Mouse (Mus musculus) limb, embryonic 14.5 days (tissue): Measurements from ENCODE around the gene Otud1. TPM values are rescaled to one million over a fixed set of nuclear protein-coding genes. Genes with fewer than 3 reads are reported as not detected.

ENCODE experiments used
- ATAC-seq: fragments of 200-750 bp; cut with Nextera tagmentation; 2 replicates; pipeline ENCODE4 v1.8.0; 2017; ENCODE audit warnings: low read depth, moderate number of reproducible peaks, moderate TSS enrichment; ENCODE audit not compliant: low FRiP score
- DNase-seq: peaks from one replicate; pipeline ENCODE4 v3.0.0-alpha.2; 2015; ENCODE audit warnings: low spot score
- H3K27ac ChIP-seq: fragments of 300-500 bp; sonication (generic); replicated peaks from 2 replicates; pipeline ENCODE4 v1.5.1; 2014; ENCODE audit warnings: low read depth, mild to moderate bottlenecking, low read length, moderate library complexity, mixed read lengths
- H3K27me3 ChIP-seq: fragments of 300-500 bp; sonication (generic); 2 replicates; pipeline ENCODE4 v1.6.1; 2014; ENCODE audit warnings: low read length, mixed read lengths; ENCODE audit not compliant: control insufficient read depth, insufficient read depth
- H3K36me3 ChIP-seq: fragments of 300-500 bp; sonication (generic); 2 replicates; pipeline ENCODE4 v1.6.1; 2014; ENCODE audit warnings: mild to moderate bottlenecking, low read length, moderate library complexity, mixed read lengths; ENCODE audit not compliant: control insufficient read depth, insufficient read depth
- H3K4me1 ChIP-seq: fragments of 300-500 bp; sonication (generic); 2 replicates; pipeline ENCODE4 v1.6.1; 2014; ENCODE audit warnings: antibody characterized with exemption, low read length, mixed read lengths; ENCODE audit not compliant: control insufficient read depth, insufficient read depth
- H3K4me2 ChIP-seq: fragments of 300-500 bp; sonication (generic); replicated peaks from 2 replicates; pipeline ENCODE4 v1.6.1; 2014; ENCODE audit warnings: low read depth, mild to moderate bottlenecking, low read length, moderate library complexity; ENCODE audit not compliant: severe bottlenecking
- H3K4me3 ChIP-seq: fragments of 300-500 bp; sonication (generic); replicated peaks from 2 replicates; pipeline ENCODE4 v1.5.1; 2014; ENCODE audit warnings: low read length
- H3K9ac ChIP-seq: fragments of 300-500 bp; sonication (generic); 2 replicates; pipeline ENCODE4 v1.6.1; 2014; ENCODE audit warnings: mild to moderate bottlenecking, low read depth, low read length, moderate library complexity; ENCODE audit not compliant: severe bottlenecking
- H3K9me3 ChIP-seq: fragments of 300-500 bp; sonication (generic); 2 replicates; pipeline ENCODE4 v1.6.1; 2016; ENCODE audit warnings: low read length; ENCODE audit not compliant: control insufficient read depth
- POLR2A ChIP-seq: fragments of 200-500 bp; IDR thresholded peaks from 2 replicates; pipeline ENCODE4 v1.8.0; 2012; ENCODE audit warnings: inconsistent platforms, mild to moderate bottlenecking, moderate library complexity, borderline replicate concordance; ENCODE audit not compliant: insufficient read depth, insufficient read length; ENCODE audit errors: extremely low read depth
- WGBS: fragments of 180-500 bp; shearing (Covaris S2); extraction: QIAGEN DNeasy Blood & Tissue Kit; methylation state at CpG from one replicate; pipeline ENCODE4 v1.1.7; 2014; 5-methylcytosine and 5-hydroxymethylcytosine counted together
- polyA plus RNA-seq, 2 experiments: library from polyadenylated mRNA; depleted of rRNA in 1 of 2; stranded (reverse) in 1 of 2; unstranded in 1 of 2; fragments of >200 nt; fragmentation: Nextera tagmentation in 1 of 2; extraction: Ambion mirVana in 1 of 2; gene quantifications; 2 replicates each; pipeline versions ENCODE4 v1.2.1 to v1.2.3; 2012 to 2014

Gene Otud1
- polyA plus RNA-seq, 2 experiments = 2.1 to 2.5 TPM

DNA sequence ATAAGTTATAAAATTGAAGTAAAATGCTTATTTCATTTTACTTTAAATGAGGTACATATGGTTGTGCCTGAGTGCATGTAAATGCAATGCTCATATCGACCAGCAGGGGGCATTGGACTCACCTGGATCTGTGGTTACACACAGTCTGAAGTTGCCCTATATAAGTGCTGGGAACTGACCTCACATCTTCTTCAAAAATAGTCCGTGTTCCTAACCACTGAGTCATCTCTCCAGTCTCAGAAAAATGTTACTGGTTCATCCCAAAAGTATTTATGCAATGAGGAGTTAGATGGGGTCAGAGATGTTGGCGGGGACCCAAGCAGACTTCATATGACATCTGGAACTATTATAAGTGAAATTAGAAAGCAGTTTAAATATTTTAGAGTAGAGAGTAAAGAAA, 25.4 kb downstream of the Otud1 start:
- WGBS = 48% methylated on average over 3 of the region's 3 CpGs
- no peak for ATAC-seq

DNA sequence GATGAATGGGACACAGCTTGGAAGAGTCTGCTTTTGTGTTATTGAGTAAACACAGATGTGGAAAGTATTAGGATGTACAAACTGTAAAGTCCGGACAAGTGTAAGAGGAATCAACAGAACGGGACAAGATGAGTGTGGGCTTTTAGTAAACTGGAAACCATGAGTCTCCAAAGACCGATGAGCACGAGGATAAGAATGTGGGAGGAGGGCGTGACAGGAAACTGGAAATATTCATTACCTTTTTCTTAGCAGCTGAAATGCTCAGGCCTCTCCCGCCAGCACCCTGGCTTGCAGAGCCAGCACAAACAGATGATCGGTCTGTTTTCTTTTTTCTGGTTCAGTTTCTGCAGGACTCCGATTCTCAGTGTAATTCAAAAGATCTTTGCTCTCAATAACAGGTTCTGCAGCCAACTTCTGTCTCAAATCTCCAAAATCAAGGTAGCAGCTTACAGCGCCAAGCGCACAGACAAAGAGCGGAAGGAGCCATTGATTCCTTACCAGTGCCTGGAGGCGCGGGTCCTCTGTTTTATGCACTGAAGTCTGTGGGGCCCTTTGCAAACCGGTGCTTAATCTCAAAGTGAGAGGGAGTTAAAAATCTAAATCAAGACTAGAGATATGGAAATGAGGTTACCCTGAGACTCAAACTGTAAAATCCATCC, 28.1 kb downstream of the Otud1 start:
- Histone ChIP-seq H3K4me2 (no peak overlapping the region; the same call in 1 of the 2 replicates), H3K9ac (0 out of 2 replicates have a peak overlapping the region, but pooled peaks have one; percentile 7), H3K9me3 (no peaks in the 10 kb centered on the region), H3K4me3 (no peak overlapping the region), H3K27me3 (no peaks in the 10 kb centered on the region), H3K4me1 (peaks cover 11% of the 10 kb centered on the region), H3K27ac (peak overlapping the region; percentile 58; the same call in 1 of the 2 replicates), H3K36me3 (no peaks in the 10 kb centered on the region)
- peak; percentile 63 for ATAC-seq
- DNase-seq = peak; percentile 27
- 37% methylated on average over 14 of the region's 14 CpGs for WGBS
- no peak for TF ChIP-seq POLR2A

More for the DNA sequence above, 25.4 kb downstream of the Otud1 start:
- H3K4me2 ChIP-seq = no peak overlapping the region
- no peaks in the 10 kb centered on the region for H3K9me3 ChIP-seq
- no peak for DNase-seq
- TF ChIP-seq POLR2A = no peak
- no peaks in the 10 kb centered on the region for H3K27me3 ChIP-seq
- H3K4me3 ChIP-seq = no peak overlapping the region
- H3K27ac ChIP-seq = no peak overlapping the region
- no peak overlapping the region for H3K9ac ChIP-seq
- peaks cover 11% of the 10 kb centered on the region for H3K4me1 ChIP-seq
- H3K36me3 ChIP-seq = no peaks in the 10 kb centered on the region

DNA sequence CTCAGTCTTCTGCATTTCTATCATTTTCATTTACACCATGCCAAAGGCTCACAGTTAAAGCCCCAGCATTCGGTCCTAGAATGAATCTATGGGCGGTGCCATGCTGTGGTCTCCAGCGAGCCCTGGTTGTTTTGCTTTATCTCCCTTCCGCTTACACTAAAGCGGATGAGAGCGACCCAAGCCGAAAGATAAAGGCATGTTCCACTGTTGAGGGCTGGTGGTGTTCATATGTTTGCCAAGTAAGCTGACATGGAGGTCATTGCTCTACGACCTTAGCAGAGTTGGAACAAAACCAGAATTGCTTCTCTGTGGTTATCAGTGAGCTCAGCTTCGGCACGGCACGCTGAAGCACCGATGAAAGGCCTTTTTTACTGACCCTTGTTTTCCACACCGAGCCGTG, 32.5 kb downstream of the Otud1 start:
- 88% methylated on average over 14 of the region's 14 CpGs for WGBS
- TF ChIP-seq POLR2A = no peak

DNA sequence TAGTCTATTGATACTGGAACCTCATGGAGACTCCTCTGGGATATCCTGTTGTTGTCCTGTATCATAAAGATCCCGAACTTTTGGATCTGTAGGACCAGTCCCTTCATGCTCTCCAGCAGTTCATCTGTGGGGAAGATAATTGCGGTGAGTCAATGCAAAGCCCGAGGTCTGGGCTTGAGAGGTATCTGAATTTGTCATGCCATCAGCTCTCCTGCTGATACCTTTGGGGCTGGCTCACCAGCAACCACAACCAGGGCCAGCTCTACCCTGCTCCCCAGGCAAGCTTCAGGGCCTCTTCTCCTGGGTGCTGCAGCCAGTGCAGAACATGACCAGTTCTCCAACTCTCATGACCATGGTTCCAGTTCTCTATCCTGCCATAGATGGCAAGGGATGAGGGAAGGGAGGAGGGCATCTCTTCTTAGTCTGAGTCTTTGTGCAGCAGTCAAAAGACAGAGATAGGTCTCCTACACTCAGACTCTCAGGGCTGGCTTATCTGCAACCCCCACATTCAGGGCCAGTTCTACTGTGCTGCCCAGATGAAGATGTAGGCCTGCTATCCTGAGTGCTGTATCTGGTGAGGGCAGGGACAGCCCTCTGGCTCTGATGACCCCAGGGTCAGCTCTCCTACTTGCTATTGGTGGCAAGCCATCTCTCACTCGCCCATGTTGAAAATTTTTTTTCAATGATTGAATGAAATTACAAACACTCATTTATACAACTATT, 42.2 kb downstream of the Otud1 start:
- H3K36me3 ChIP-seq = no peaks in the 10 kb centered on the region
- H3K4me1 ChIP-seq = no peaks in the 10 kb centered on the region
- DNase-seq (no peak), ATAC-seq (no peak)
- H3K4me2 ChIP-seq = no peak overlapping the region
- no peaks in the 10 kb centered on the region for H3K9me3 ChIP-seq
- H3K9ac ChIP-seq = no peak overlapping the region
- WGBS = 82% methylated on average over 4 of the region's 4 CpGs
- no peak overlapping the region for H3K4me3 ChIP-seq
- no peak for TF ChIP-seq POLR2A
- H3K27me3 ChIP-seq = no peaks in the 10 kb centered on the region
- no peak overlapping the region for H3K27ac ChIP-seq

More for the DNA sequence above, 32.5 kb downstream of the Otud1 start:
- no peak for ATAC-seq
- H3K4me1 ChIP-seq = peaks cover 11% of the 10 kb centered on the region
- no peaks in the 10 kb centered on the region for H3K27me3 ChIP-seq
- H3K27ac ChIP-seq = no peak overlapping the region
- no peaks in the 10 kb centered on the region for H3K9me3 ChIP-seq
- H3K4me3 ChIP-seq = no peak overlapping the region
- no peak for DNase-seq
- no peak overlapping the region for H3K4me2 ChIP-seq
- no peak overlapping the region for H3K9ac ChIP-seq
- H3K36me3 ChIP-seq = no peaks in the 10 kb centered on the region

DNA sequence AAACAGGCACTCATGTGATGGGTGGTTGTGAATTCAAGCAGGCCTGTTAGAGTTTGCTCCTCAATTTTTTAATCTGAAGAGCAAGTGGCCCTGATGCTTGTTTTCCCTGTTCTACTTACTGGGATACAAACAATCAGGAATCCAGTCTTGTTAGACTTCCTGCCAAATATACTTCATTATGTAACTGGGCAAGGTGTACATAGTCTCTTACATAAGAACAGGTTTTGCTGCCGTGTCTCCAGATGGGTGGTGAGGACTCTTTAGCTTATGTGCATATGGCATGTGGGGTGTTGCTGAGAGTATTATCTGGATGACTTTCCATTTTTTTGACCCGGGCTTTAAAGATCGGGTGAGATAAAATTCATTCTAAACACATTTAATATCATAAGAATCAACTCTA, 43.8 kb downstream of the Otud1 start:
- H3K36me3 ChIP-seq = no peaks in the 10 kb centered on the region
- no peak for DNase-seq
- H3K9me3 ChIP-seq = no peaks in the 10 kb centered on the region
- no peak for ATAC-seq
- no peaks in the 10 kb centered on the region for H3K27me3 ChIP-seq
- no peak overlapping the region for H3K9ac ChIP-seq
- no peak overlapping the region for H3K27ac ChIP-seq
- H3K4me1 ChIP-seq = no peaks in the 10 kb centered on the region
- H3K4me3 ChIP-seq = no peak overlapping the region
- no peak for TF ChIP-seq POLR2A
- H3K4me2 ChIP-seq = no peak overlapping the region
- WGBS = 87% methylated on average over 3 of the region's 3 CpGs
